In genomic region chr16:27348359-27348758, GRCm38 (mm10) we compare ENCODE assay signal across 45 mouse cellular contexts. TPM values are rescaled to one million over a fixed set of nuclear protein-coding genes. Genes with fewer than 3 reads are reported as not detected.
"Had no signal": no experiment of that assay in that cellular context is flagged by ENCODE, and none has a peak within 500 bp of the region (broad histone marks: within the 10 kb centered on the region; RNA-seq: fewer than 3 reads in every experiment).

No protein-coding gene starts in this region.

- H3K9me3 ChIP-seq: limb, embryonic 10.5 days; limb, embryonic 12.5 days; limb, embryonic 13.5 days; limb, embryonic 15.5 days; liver, embryonic 12.5 days; liver, embryonic 13.5 days; liver, embryonic 15.5 days; lung, embryonic 15.5 days; megakaryocyte, embryonic 14.5 days; midbrain, embryonic 10.5 days; midbrain, embryonic 12.5 days; midbrain, embryonic 13.5 days; midbrain, embryonic 15.5 days; neural tube, embryonic 12.5 days had no signal

- H3K27ac ChIP-seq: limb, embryonic 10.5 days; limb, embryonic 12.5 days; limb, embryonic 13.5 days; limb, embryonic 15.5 days; liver, embryonic 12.5 days; liver, embryonic 13.5 days; liver, embryonic 14.5 days; liver, embryonic 15.5 days; lung, embryonic 15.5 days; macrophage; midbrain, embryonic 10.5 days; midbrain, embryonic 12.5 days; midbrain, embryonic 13.5 days; midbrain, embryonic 15.5 days; neural tube, embryonic 12.5 days had no signal

- H3K4me3 ChIP-seq: limb, embryonic 10.5 days; limb, embryonic 12.5 days; limb, embryonic 13.5 days; limb, embryonic 15.5 days; liver, embryonic 12.5 days; liver, embryonic 13.5 days; liver, embryonic 15.5 days; lung, embryonic 15.5 days; midbrain, embryonic 10.5 days; midbrain, embryonic 12.5 days; midbrain, embryonic 13.5 days; midbrain, embryonic 15.5 days; myocyte; neural tube, embryonic 12.5 days had no signal

- H3K27me3 ChIP-seq: limb, embryonic 12.5 days; limb, embryonic 13.5 days; limb, embryonic 15.5 days; liver, embryonic 12.5 days; liver, embryonic 13.5 days; liver, embryonic 15.5 days; lung, embryonic 15.5 days; megakaryocyte, embryonic 14.5 days; midbrain, embryonic 12.5 days; midbrain, embryonic 13.5 days; midbrain, embryonic 15.5 days; neural tube, embryonic 12.5 days had no signal

- H3K9ac ChIP-seq: limb, embryonic 12.5 days; limb, embryonic 13.5 days; limb, embryonic 15.5 days; liver, embryonic 12.5 days; liver, embryonic 13.5 days; liver, embryonic 14.5 days; liver, embryonic 15.5 days; liver, postnatal 0 days; lung, embryonic 14.5 days; lung, embryonic 15.5 days; midbrain, embryonic 12.5 days; midbrain, embryonic 13.5 days; midbrain, embryonic 15.5 days; neural tube, embryonic 12.5 days had no signal

- DNase-seq: left cerebral cortex, postnatal 4 days; liver, embryonic 13.5 days; liver, postnatal 0 days; lung, adult 18-20 months; lung, adult 2 months; lung, embryonic 14.5 days; lung, postnatal 10 days; lung, postnatal 14 days; lung, postnatal 36 days; lung, postnatal 4 days; midbrain, embryonic 14.5 days had no signal

- H3K4me1 ChIP-seq: limb, embryonic 10.5 days; limb, embryonic 12.5 days; limb, embryonic 13.5 days; limb, embryonic 15.5 days; liver, embryonic 12.5 days; liver, embryonic 13.5 days; liver, embryonic 15.5 days; lung, embryonic 15.5 days; midbrain, embryonic 10.5 days; midbrain, embryonic 12.5 days; midbrain, embryonic 13.5 days; midbrain, embryonic 15.5 days; neural tube, embryonic 12.5 days had no signal

- H3K4me2 ChIP-seq: limb, embryonic 12.5 days; limb, embryonic 13.5 days; limb, embryonic 15.5 days; liver, embryonic 11.5 days; liver, embryonic 12.5 days; liver, embryonic 13.5 days; liver, embryonic 15.5 days; lung, embryonic 14.5 days; lung, embryonic 15.5 days; midbrain, embryonic 11.5 days; midbrain, embryonic 12.5 days; midbrain, embryonic 13.5 days; midbrain, embryonic 15.5 days; neural tube, embryonic 12.5 days had no signal

- H3K36me3 ChIP-seq: limb, embryonic 10.5 days; limb, embryonic 12.5 days; limb, embryonic 13.5 days; limb, embryonic 15.5 days; liver, embryonic 12.5 days; liver, embryonic 13.5 days; liver, embryonic 15.5 days; lung, embryonic 15.5 days; midbrain, embryonic 10.5 days; midbrain, embryonic 12.5 days; midbrain, embryonic 13.5 days; midbrain, embryonic 15.5 days; neural tube, embryonic 12.5 days had no signal

RNA-seq across cellular contexts. Expression of gene Uts2b, which starts 21.7 kb away (rescaled TPM):
- total RNA-seq: left cerebral cortex, adult 8-10 months; left cerebral cortex, postnatal 10 days; left cerebral cortex, postnatal 14 days; left cerebral cortex, postnatal 25 days; left cerebral cortex, postnatal 36 days; left cerebral cortex, postnatal 4 days; liver, adult 2 months; megakaryocyte progenitor cell, adult 5-6 weeks; megakaryocyte, adult 5-6 weeks; megakaryocyte-erythroid progenitor cell, adult 5-6 weeks; monocyte, adult 5-6 weeks had no signal
- polyA plus RNA-seq: limb, embryonic 11.5 days; liver, adult 2 months; liver, embryonic 11.5 days; liver, embryonic 12.5 days; liver, embryonic 13.5 days; liver, embryonic 14.5 days; liver, embryonic 15.5 days; liver, embryonic 16.5 days; liver, postnatal 0 days; lung, adult 2 months; lung, embryonic 14.5 days; macrophage; midbrain, embryonic 10.5 days; midbrain, embryonic 11.5 days; midbrain, embryonic 12.5 days; midbrain, embryonic 15.5 days; midbrain, postnatal 0 days; myocyte had no signal

RNA-seq across cellular contexts. Expression of gene Ostn, which starts 41.1 kb away (rescaled TPM):
- total RNA-seq: left cerebral cortex, adult 8-10 months; left cerebral cortex, postnatal 36 days; liver, adult 2 months; megakaryocyte progenitor cell, adult 5-6 weeks; megakaryocyte, adult 5-6 weeks; megakaryocyte-erythroid progenitor cell, adult 5-6 weeks; midbrain, postnatal 0 days; monocyte, adult 5-6 weeks had no signal
- polyA plus RNA-seq: limb, embryonic 10.5 days; limb, embryonic 11.5 days; limb, embryonic 12.5 days; liver, adult 2 months; liver, embryonic 12.5 days; liver, embryonic 13.5 days; liver, embryonic 14.5 days; liver, embryonic 15.5 days; liver, embryonic 16.5 days; liver, postnatal 0 days; lung, adult 2 months; lung, embryonic 14.5 days; lung, embryonic 15.5 days; lung, postnatal 0 days; macrophage; midbrain, embryonic 10.5 days; midbrain, embryonic 11.5 days; midbrain, embryonic 12.5 days; midbrain, embryonic 13.5 days; midbrain, embryonic 14.5 days; midbrain, embryonic 15.5 days; midbrain, embryonic 16.5 days; midbrain, postnatal 0 days; neural tube, embryonic 11.5 days; neural tube, embryonic 12.5 days had no signal
